Mouse (Mus musculus) limb, embryonic 14.5 days (tissue): ENCODE data around the gene Pgap2. TPM values are rescaled to one million over a fixed set of nuclear protein-coding genes. Genes with fewer than 3 reads are reported as not detected.
A peak's percentile ranks its signal among the peaks of the same experiment; 100 is the strongest.

Experiments
- ATAC-seq: fragments of 200-750 bp; cut with Nextera tagmentation; 2 replicates; pipeline ENCODE4 v1.8.0; 2017; ENCODE audit warnings: low read depth, moderate number of reproducible peaks, moderate TSS enrichment; ENCODE audit not compliant: low FRiP score
- DNase-seq: peaks from one replicate; pipeline ENCODE4 v3.0.0-alpha.2; 2015; ENCODE audit warnings: low spot score
- H3K27ac ChIP-seq: fragments of 300-500 bp; sonication (generic); replicated peaks from 2 replicates; pipeline ENCODE4 v1.5.1; 2014; ENCODE audit warnings: low read depth, mild to moderate bottlenecking, low read length, moderate library complexity, mixed read lengths
- H3K27me3 ChIP-seq: fragments of 300-500 bp; sonication (generic); 2 replicates; pipeline ENCODE4 v1.6.1; 2014; ENCODE audit warnings: low read length, mixed read lengths; ENCODE audit not compliant: control insufficient read depth, insufficient read depth
- H3K36me3 ChIP-seq: fragments of 300-500 bp; sonication (generic); 2 replicates; pipeline ENCODE4 v1.6.1; 2014; ENCODE audit warnings: mild to moderate bottlenecking, low read length, moderate library complexity, mixed read lengths; ENCODE audit not compliant: control insufficient read depth, insufficient read depth
- H3K4me1 ChIP-seq: fragments of 300-500 bp; sonication (generic); 2 replicates; pipeline ENCODE4 v1.6.1; 2014; ENCODE audit warnings: antibody characterized with exemption, low read length, mixed read lengths; ENCODE audit not compliant: control insufficient read depth, insufficient read depth
- H3K4me2 ChIP-seq: fragments of 300-500 bp; sonication (generic); replicated peaks from 2 replicates; pipeline ENCODE4 v1.6.1; 2014; ENCODE audit warnings: low read depth, mild to moderate bottlenecking, low read length, moderate library complexity; ENCODE audit not compliant: severe bottlenecking
- H3K4me3 ChIP-seq: fragments of 300-500 bp; sonication (generic); replicated peaks from 2 replicates; pipeline ENCODE4 v1.5.1; 2014; ENCODE audit warnings: low read length
- H3K9ac ChIP-seq: fragments of 300-500 bp; sonication (generic); 2 replicates; pipeline ENCODE4 v1.6.1; 2014; ENCODE audit warnings: mild to moderate bottlenecking, low read depth, low read length, moderate library complexity; ENCODE audit not compliant: severe bottlenecking
- H3K9me3 ChIP-seq: fragments of 300-500 bp; sonication (generic); 2 replicates; pipeline ENCODE4 v1.6.1; 2016; ENCODE audit warnings: low read length; ENCODE audit not compliant: control insufficient read depth
- POLR2A ChIP-seq: fragments of 200-500 bp; IDR thresholded peaks from 2 replicates; pipeline ENCODE4 v1.8.0; 2012; ENCODE audit warnings: inconsistent platforms, mild to moderate bottlenecking, moderate library complexity, borderline replicate concordance; ENCODE audit not compliant: insufficient read depth, insufficient read length; ENCODE audit errors: extremely low read depth
- WGBS: fragments of 180-500 bp; shearing (Covaris S2); extraction: QIAGEN DNeasy Blood & Tissue Kit; methylation state at CpG from one replicate; pipeline ENCODE4 v1.1.7; 2014; 5-methylcytosine and 5-hydroxymethylcytosine counted together
- polyA plus RNA-seq, 2 experiments: library from polyadenylated mRNA; depleted of rRNA in 1 of 2; stranded (reverse) in 1 of 2; unstranded in 1 of 2; fragments of >200 nt; fragmentation: Nextera tagmentation in 1 of 2; extraction: Ambion mirVana in 1 of 2; gene quantifications; 2 replicates each; pipeline versions ENCODE4 v1.2.1 to v1.2.3; 2012 to 2014

The Pgap2 gene
- polyA plus RNA-seq (2012; rRNA removed) (77.1 and 108 TPM in 2 replicates), polyA plus RNA-seq (2014; fragmentation: Nextera tagmentation; extraction: Ambion mirVana) (94.2 and 102 TPM in 2 replicates)

DNA sequence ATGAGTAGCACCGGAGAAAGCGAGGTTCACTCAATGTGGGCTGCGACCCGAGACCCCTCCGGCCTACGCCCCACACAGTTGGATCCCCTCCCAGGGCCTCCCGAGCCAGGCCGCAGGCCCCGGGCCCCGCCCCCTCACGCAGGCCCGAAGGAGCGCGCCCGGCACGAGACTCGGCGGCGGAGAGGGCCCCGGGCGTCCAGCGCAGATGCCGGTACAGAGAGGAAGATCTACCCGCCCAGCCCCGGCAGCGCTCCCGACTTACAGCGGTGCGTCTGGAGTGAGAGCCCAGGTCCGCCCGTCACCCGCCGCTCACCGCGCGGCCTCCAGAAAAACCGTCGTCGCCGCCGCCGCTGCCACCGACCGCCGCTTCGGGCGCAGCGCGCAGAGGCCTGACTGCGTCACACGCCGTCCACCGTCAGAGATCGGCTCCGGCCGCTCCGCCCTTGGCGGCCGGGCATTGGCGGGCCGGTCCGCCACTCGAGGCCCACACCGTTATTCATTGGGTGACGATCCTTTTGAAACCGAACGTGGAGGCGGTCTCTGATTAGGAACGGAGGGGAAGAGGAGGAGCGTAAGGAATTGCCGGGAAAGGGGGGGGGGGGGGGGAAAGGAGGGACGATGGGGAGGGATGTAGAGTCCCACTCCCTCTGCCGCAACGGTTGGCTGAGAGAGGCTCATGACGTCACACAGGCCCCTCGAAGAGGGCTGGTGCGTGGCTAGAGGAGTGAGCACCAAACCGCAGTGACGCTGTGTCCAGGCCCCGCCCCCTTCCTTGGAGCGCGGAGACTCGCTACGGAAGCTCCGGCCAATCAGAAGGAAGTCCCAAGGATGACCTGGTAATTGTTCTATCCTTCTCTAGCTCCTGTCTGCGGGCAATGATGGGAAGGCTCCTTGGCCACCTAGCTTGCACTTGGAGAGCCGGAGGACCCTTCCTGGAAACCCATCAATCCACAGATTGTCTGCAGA, at the start of gene Pgap2, which contains the start of gene Nup98:
Pgap2 (plus strand) TSS at position 453 of the 966 bp plus-strand sequence.
Nup98 (minus strand) TSS at position 421 of the 966 bp plus-strand sequence.
- Histone ChIP-seq H3K36me3 (no peaks in the 10 kb centered on the region), H3K27ac (peak within 1 kb of the TSS; percentile 95), H3K4me1 (peaks cover 10% of the 10 kb centered on the region), H3K27me3 (no peaks in the 10 kb centered on the region), H3K9ac (peak within 1 kb of the TSS; percentile 86), H3K4me2 (peak within 1 kb of the TSS; percentile 75), H3K9me3 (no peaks in the 10 kb centered on the region), H3K4me3 (peak within 1 kb of the TSS; percentile 86)
- DNase-seq, result peak; percentile 99
- TF ChIP-seq POLR2A, result peak; percentile 85; the same call in 1 of the 2 replicates
- 1% methylated on average over 56 of the region's 87 CpGs for WGBS
- ATAC-seq, result peak; percentile 98

DNA sequence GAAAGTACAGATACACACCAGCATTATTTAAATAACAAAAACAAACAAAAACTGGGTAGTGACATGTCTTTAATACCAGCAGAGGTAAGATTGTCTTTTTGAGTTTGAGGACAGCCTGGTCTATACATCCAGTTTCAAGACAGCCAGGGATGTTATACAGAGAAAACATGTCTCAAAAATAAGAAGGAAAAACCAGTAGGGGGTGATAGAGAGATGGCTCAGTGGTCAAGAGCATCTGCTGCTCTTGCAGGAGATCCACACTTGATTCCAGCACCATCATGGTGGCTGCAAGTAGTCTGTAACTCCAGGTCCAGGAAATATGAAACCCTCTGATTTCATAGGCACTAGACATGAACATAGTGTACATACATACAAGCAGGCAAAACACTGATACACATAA, 39.7 kb upstream of the Pgap2 start:
- Histone ChIP-seq H3K9ac (no peak overlapping the region), H3K4me1 (no peaks in the 10 kb centered on the region), H3K27ac (no peak overlapping the region), H3K36me3 (peaks cover 40% of the 10 kb centered on the region), H3K4me3 (no peak overlapping the region), H3K9me3 (no peaks in the 10 kb centered on the region), H3K27me3 (no peaks in the 10 kb centered on the region), H3K4me2 (no peak overlapping the region)
- ATAC-seq, result no peak
- no peak for DNase-seq
- TF ChIP-seq POLR2A, result no peak

GRCm38 (mm10) chr7:102183849-102184248, 26.2 kb upstream of the Pgap2 start:
- TF ChIP-seq POLR2A, result no peak

DNA sequence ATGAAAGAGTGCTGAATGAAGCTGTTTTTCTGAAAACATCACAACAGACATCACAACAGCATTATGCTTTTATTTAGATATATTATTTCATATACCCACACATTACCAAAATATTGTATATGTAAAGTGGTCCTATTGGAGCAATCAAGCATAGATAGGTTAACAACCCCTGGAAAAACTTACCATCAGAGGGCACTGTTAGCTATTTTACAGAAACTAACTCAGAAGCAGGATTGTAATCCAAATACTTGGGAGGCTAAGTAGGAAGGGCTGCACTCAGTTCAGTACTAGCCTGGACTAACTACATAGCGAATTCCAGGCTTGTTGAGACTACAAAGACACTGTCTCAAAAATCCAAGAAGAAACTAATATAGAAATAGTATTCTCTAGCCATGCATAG, 17.7 kb upstream of the Pgap2 start:
- DNase-seq (no peak), ATAC-seq (no peak)
- no peaks in the 10 kb centered on the region for H3K9me3 ChIP-seq
- no peak overlapping the region for H3K27ac ChIP-seq
- WGBS, result 89% methylated on average over 1 of the region's 1 CpGs
- no peak overlapping the region for H3K9ac ChIP-seq
- H3K27me3 ChIP-seq, result no peaks in the 10 kb centered on the region
- H3K4me2 ChIP-seq, result no peak overlapping the region
- H3K4me1 ChIP-seq, result no peaks in the 10 kb centered on the region
- TF ChIP-seq POLR2A, result no peak
- peaks cover 65% of the 10 kb centered on the region for H3K36me3 ChIP-seq
- H3K4me3 ChIP-seq, result no peak overlapping the region

More at GRCm38 (mm10) chr7:102183849-102184248, 26.2 kb upstream of the Pgap2 start:
- Histone ChIP-seq H3K27me3 (no peaks in the 10 kb centered on the region), H3K4me1 (no peaks in the 10 kb centered on the region), H3K36me3 (peaks cover 75% of the 10 kb centered on the region), H3K9ac (no peak overlapping the region), H3K27ac (no peak overlapping the region), H3K9me3 (no peaks in the 10 kb centered on the region), H3K4me2 (no peak overlapping the region), H3K4me3 (no peak overlapping the region)
- ATAC-seq (no peak), DNase-seq (no peak)
- WGBS, result 90% methylated on average over 3 of the region's 3 CpGs

DNA sequence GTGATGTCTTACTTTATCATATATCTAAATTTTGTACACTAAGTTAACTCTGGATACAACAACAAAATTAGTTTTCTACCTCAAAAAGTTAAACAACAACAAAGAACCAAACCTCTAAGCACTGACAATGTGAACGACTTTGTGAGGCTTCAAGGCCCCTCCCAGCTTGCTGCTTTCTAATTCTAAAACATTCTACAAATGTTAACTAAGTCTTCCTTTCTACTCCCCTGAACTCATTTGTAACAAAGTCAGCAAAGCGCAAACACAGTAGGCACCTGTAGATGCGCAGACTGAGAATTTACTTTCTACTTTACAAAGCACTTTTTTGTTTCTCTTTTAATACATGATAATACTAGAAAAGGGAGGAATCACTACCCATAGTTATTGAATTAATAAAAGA, 9.4 kb upstream of the Pgap2 start:
- H3K36me3 ChIP-seq, result no peaks in the 10 kb centered on the region
- TF ChIP-seq POLR2A, result no peak
- WGBS, result 85% methylated on average over 3 of the region's 3 CpGs
- ATAC-seq (no peak), DNase-seq (no peak)
- H3K4me3 ChIP-seq, result no peak overlapping the region
- H3K9me3 ChIP-seq, result no peaks in the 10 kb centered on the region
- H3K4me1 ChIP-seq, result no peaks in the 10 kb centered on the region
- H3K27ac ChIP-seq, result no peak overlapping the region
- no peak overlapping the region for H3K4me2 ChIP-seq
- H3K9ac ChIP-seq, result no peak overlapping the region
- no peaks in the 10 kb centered on the region for H3K27me3 ChIP-seq
